Mouse (Mus musculus): ENCODE measurements around the gene Farsb. TPM values are rescaled to one million over a fixed set of nuclear protein-coding genes. Genes with fewer than 3 reads are reported as not detected.
"Not testable (repeated sequence)": the region's sequence is repeated elsewhere in the genome, so short reads cannot be mapped to it uniquely, and the experiment has no call there.

Farsb gene
- total and polyA plus RNA-seq, 3 experiments: 119 to 154 (median 122) TPM

GRCm38 (mm10) chr1:78510862-78511261 lies 22.2 kb upstream of the Farsb start, which contains the start of gene Mogat1:
Mogat1 (plus strand) TSS chr1:78510991.
- Histone ChIP-seq H3K36me3 (ENCODE audit: control insufficient read depth in 1 of 2, insufficient read depth in 2 of 2, low read length in 2 of 2) (no peaks in the 10 kb centered on the region), H3K27me3 (ENCODE audit: control insufficient read depth in 1 of 2, insufficient read depth in 2 of 2, low read length in 2 of 2) (no peaks in the 10 kb centered on the region), H3K4me3 (ENCODE audit: control insufficient read depth in 1 of 2, insufficient read depth in 1 of 2, low read depth in 2 of 2, low read length in 2 of 2) (no peak within 1 kb of the TSS), H3K9me3 (replicated peaks; ENCODE audit: insufficient read depth, low read length) (no peaks in the 10 kb centered on the region), H3K79me2 (ENCODE audit: control insufficient read depth, insufficient read depth, low read length, poor library complexity) (no peaks in the 10 kb centered on the region), H3K9ac (ENCODE audit: control insufficient read depth, low read depth, low read length, poor library complexity, severe bottlenecking) (no peak within 1 kb of the TSS), H3K4me1 (ENCODE audit: control insufficient read depth in 1 of 2, insufficient read depth in 2 of 2, low read length in 2 of 2) (no peaks in the 10 kb centered on the region), H3K27ac (ENCODE audit: control insufficient read depth, low read depth, low read length) (no peak within 1 kb of the TSS)
- DNase-seq (ENCODE audit: low read depth, low spot score): no peak
- no peak for TF ChIP-seq BHLHE40 (IDR thresholded peaks at IDR 0.05; ENCODE audit: borderline replicate concordance, low read depth, low read length)
- TF ChIP-seq CTCF (IDR thresholded peaks at IDR 0.05 in 2 of 3, conservative IDR thresholded peaks at IDR 0.05 in 1 of 3; ENCODE audit: control insufficient read depth in 1 of 3, insufficient read depth in 1 of 3, low read depth in 2 of 3, low read length in 3 of 3, poor library complexity in 1 of 3, severe bottlenecking in 1 of 3): no peak
- TF ChIP-seq ETS1 (IDR thresholded peaks at IDR 0.05; ENCODE audit: low read depth, low read length): no peak
- no peak for TF ChIP-seq HCFC1 (IDR thresholded peaks at IDR 0.05; ENCODE audit: low read depth, low read length)
- no peak for TF ChIP-seq EP300 (IDR thresholded peaks at IDR 0.05; ENCODE audit: low read depth in 1 of 2, low read length in 2 of 2)
- TF ChIP-seq MAX (IDR thresholded peaks at IDR 0.05; ENCODE audit: low read length): no peak
- no peak for TF ChIP-seq TBP (IDR thresholded peaks at IDR 0.05; ENCODE audit: low read depth, low read length)
- no peak for TF ChIP-seq TCF12 (IDR thresholded peaks at IDR 0.05; ENCODE audit: low read depth, low read length)
- TF ChIP-seq GABPA (IDR thresholded peaks at IDR 0.05; ENCODE audit: low read depth, low read length): no peak
- TF ChIP-seq USF2 (IDR thresholded peaks at IDR 0.05; ENCODE audit: borderline replicate concordance in 1 of 2, insufficient read depth in 1 of 2, low read depth in 1 of 2, low read length in 2 of 2): no peak
- TF ChIP-seq ZMIZ1 (IDR thresholded peaks at IDR 0.05; ENCODE audit: low read depth, low read length): no peak
- TF ChIP-seq POLR2AphosphoS5 (IDR thresholded peaks at IDR 0.05; ENCODE audit: borderline replicate concordance, low read depth, low read length): no peak
- no peak for TF ChIP-seq POLR2AphosphoS2 (IDR thresholded peaks at IDR 0.05; ENCODE audit: low read length)

GRCm38 (mm10) chr1:78507137-78507536 lies 18.4 kb upstream of the Farsb start:
- Histone ChIP-seq H3K27me3 (ENCODE audit: control insufficient read depth in 1 of 2, insufficient read depth in 2 of 2, low read length in 2 of 2) (no peaks in the 10 kb centered on the region), H3K4me1 (ENCODE audit: control insufficient read depth in 1 of 2, insufficient read depth in 2 of 2, low read length in 2 of 2) (no peaks in the 10 kb centered on the region), H3K9me3 (replicated peaks; ENCODE audit: insufficient read depth, low read length) (no peaks in the 10 kb centered on the region), H3K36me3 (ENCODE audit: control insufficient read depth in 1 of 2, insufficient read depth in 2 of 2, low read length in 2 of 2) (no peaks in the 10 kb centered on the region), H3K79me2 (ENCODE audit: control insufficient read depth, insufficient read depth, low read length, poor library complexity) (no peaks in the 10 kb centered on the region), H3K4me3 (ENCODE audit: control insufficient read depth in 1 of 2, insufficient read depth in 1 of 2, low read depth in 2 of 2, low read length in 2 of 2) (no peak overlapping the region), H3K27ac (ENCODE audit: control insufficient read depth, low read depth, low read length) (no peak overlapping the region), H3K9ac (ENCODE audit: control insufficient read depth, low read depth, low read length, poor library complexity, severe bottlenecking) (no peak overlapping the region)
- no peak for DNase-seq (ENCODE audit: low read depth, low spot score)
- TF ChIP-seq USF2 (IDR thresholded peaks at IDR 0.05; ENCODE audit: borderline replicate concordance in 1 of 2, insufficient read depth in 1 of 2, low read depth in 1 of 2, low read length in 2 of 2): no peak
- TF ChIP-seq USF1 (IDR thresholded peaks at IDR 0.05; ENCODE audit: low read depth, low read length): no peak

DNA sequence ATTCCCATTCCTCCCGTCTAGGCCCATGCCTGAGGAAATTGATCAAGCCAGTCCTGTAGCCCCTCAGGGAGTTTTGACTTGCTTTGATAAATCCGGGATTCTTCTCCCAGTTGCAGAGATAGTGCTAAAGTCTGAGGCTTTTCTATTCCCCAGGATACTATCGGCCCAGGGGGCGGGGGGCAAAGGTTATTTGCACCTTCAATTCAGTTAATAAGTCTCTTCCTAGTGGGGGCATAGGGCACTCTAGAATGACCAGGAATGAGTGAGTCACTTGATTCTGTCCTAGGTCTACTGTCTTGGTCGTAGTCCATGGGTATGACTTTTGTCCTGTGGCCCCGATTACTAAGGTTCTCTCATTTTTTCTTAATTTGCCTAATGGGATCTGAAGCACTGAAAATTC lies 13.8 kb upstream of the Farsb start:
- no peak for TF ChIP-seq GATA1 (IDR thresholded peaks at IDR 0.05; ENCODE audit: low read depth, low read length)
- no peak for TF ChIP-seq E2F4 (IDR thresholded peaks at IDR 0.05; ENCODE audit: borderline replicate concordance, low read depth, low read length)
- Histone ChIP-seq H3K9me3 (replicated peaks; ENCODE audit: insufficient read depth, low read length) (no peaks in the 10 kb centered on the region), H3K4me3 (ENCODE audit: control insufficient read depth in 1 of 2, insufficient read depth in 1 of 2, low read depth in 2 of 2, low read length in 2 of 2) (no peak overlapping the region), H3K4me1 (ENCODE audit: control insufficient read depth in 1 of 2, insufficient read depth in 2 of 2, low read length in 2 of 2) (no peaks in the 10 kb centered on the region), H3K36me3 (ENCODE audit: control insufficient read depth in 1 of 2, insufficient read depth in 2 of 2, low read length in 2 of 2) (no peaks in the 10 kb centered on the region), H3K27ac (ENCODE audit: control insufficient read depth, low read depth, low read length) (no peak overlapping the region), H3K27me3 (ENCODE audit: control insufficient read depth in 1 of 2, insufficient read depth in 2 of 2, low read length in 2 of 2) (no peaks in the 10 kb centered on the region), H3K9ac (ENCODE audit: control insufficient read depth, low read depth, low read length, poor library complexity, severe bottlenecking) (no peak overlapping the region), H3K79me2 (ENCODE audit: control insufficient read depth, insufficient read depth, low read length, poor library complexity) (no peaks in the 10 kb centered on the region)
- no peak for DNase-seq (ENCODE audit: low read depth, low spot score)

GRCm38 (mm10) chr1:78501856-78502255 lies 13.2 kb upstream of the Farsb start:
- not testable (repeated sequence) for H3K9ac ChIP-seq (ENCODE audit: control insufficient read depth, low read depth, low read length, poor library complexity, severe bottlenecking); H3K4me1 ChIP-seq (ENCODE audit: control insufficient read depth in 1 of 2, insufficient read depth in 2 of 2, low read length in 2 of 2); DNase-seq (ENCODE audit: low read depth, low spot score); H3K36me3 ChIP-seq (ENCODE audit: control insufficient read depth in 1 of 2, insufficient read depth in 2 of 2, low read length in 2 of 2); H3K27me3 ChIP-seq (ENCODE audit: control insufficient read depth in 1 of 2, insufficient read depth in 2 of 2, low read length in 2 of 2); H3K79me2 ChIP-seq (ENCODE audit: control insufficient read depth, insufficient read depth, low read length, poor library complexity); H3K4me3 ChIP-seq (ENCODE audit: control insufficient read depth in 1 of 2, insufficient read depth in 1 of 2, low read depth in 2 of 2, low read length in 2 of 2); H3K27ac ChIP-seq (ENCODE audit: control insufficient read depth, low read depth, low read length); H3K9me3 ChIP-seq (replicated peaks; ENCODE audit: insufficient read depth, low read length)
